Mouse (Mus musculus) megakaryocyte, embryonic 14.5 days (primary cell): ENCODE results near the gene Ifi213. TPM values are rescaled to one million over a fixed set of nuclear protein-coding genes. Genes with fewer than 3 reads are reported as not detected.

ENCODE experiments used
- H3K27me3 ChIP-seq: replicated peaks from 2 replicates; pipeline ENCODE3; 2012; ENCODE audit warnings: inconsistent platforms
- H3K36me3 ChIP-seq: replicated peaks from 2 replicates; pipeline ENCODE3; 2012; ENCODE audit warnings: low read length, inconsistent platforms, mixed read lengths
- H3K4me1 ChIP-seq: 2 replicates; pipeline ENCODE4 v1.6.1; 2012; ENCODE audit warnings: inconsistent platforms
- H3K4me3 ChIP-seq: replicated peaks from 2 replicates; pipeline ENCODE3; 2012; ENCODE audit warnings: moderate library complexity, mild to moderate bottlenecking, inconsistent platforms
- H3K9me3 ChIP-seq: 2 replicates; pipeline ENCODE4 v1.6.1; 2012; ENCODE audit warnings: inconsistent platforms
- FLI1 ChIP-seq: IDR thresholded peaks from 2 replicates; pipeline ENCODE4 v1.6.1; 2012; ENCODE audit warnings: low read length, inconsistent platforms, mixed read lengths
- GATA1 ChIP-seq: IDR thresholded peaks from 3 replicates; pipeline ENCODE4 v1.6.1; 2012; ENCODE audit warnings: mixed read lengths, low read length, inconsistent platforms, borderline replicate concordance
- polyA plus RNA-seq: library from polyadenylated mRNA; stranded (reverse); fragments of >175 nt; gene quantifications from 2 replicates; pipeline ENCODE4 v1.2.3, GENCODE M21; 2012; ENCODE audit warnings: low replicate concordance; ENCODE audit not compliant: insufficient read depth

Ifi213 gene
- polyA plus RNA-seq, 1 experiment, result not detected

- Histone ChIP-seq H3K36me3 (no peaks in the 10 kb centered on the region), H3K4me3 (no peak overlapping the region), H3K9me3 (no peaks in the 10 kb centered on the region), H3K4me1 (no peaks in the 10 kb centered on the region), H3K27me3 (no peaks in the 10 kb centered on the region)
- TF ChIP-seq FLI1, result no peak
- TF ChIP-seq GATA1, result no peak
Measured at GRCm38 (mm10) chr1:173521452-173521851, 77.6 kb downstream of the Ifi213 start.

Other genes starting within 250 kb of the Ifi213 start
- 0.08 TPM in 1 of 2 replicates, not detected in the other for gene Aim2, start 248.4 kb downstream of the Ifi213 start, polyA plus RNA-seq
- gene Cadm3, start 231.6 kb downstream of the Ifi213 start, polyA plus RNA-seq, result not detected in 2 replicates
- not detected in 2 replicates for gene Ifi206, start 108.2 kb downstream of the Ifi213 start, polyA plus RNA-seq
- gene Ifi214, start 63.3 kb downstream of the Ifi213 start, polyA plus RNA-seq, result 0.34 TPM in 1 of 2 replicates, not detected in the other
- gene Ifi209, start 31.6 kb upstream of the Ifi213 start, polyA plus RNA-seq, result 0.30 TPM in 1 of 2 replicates, not detected in the other
- gene Ifi208, start 74.4 kb upstream of the Ifi213 start, polyA plus RNA-seq, result not detected in 2 replicates
- 2.0 TPM in 1 of 2 replicates, not detected in the other for gene Ifi207, start 142.5 kb upstream of the Ifi213 start, polyA plus RNA-seq
- gene Ifi204, start 167.7 kb upstream of the Ifi213 start, polyA plus RNA-seq, result 0.43 TPM in 1 of 2 replicates, not detected in the other